Mouse (Mus musculus) neural tube, embryonic 14.5 days (tissue): ENCODE measurements around the gene Ntan1. TPM values are rescaled to one million over a fixed set of nuclear protein-coding genes. Genes with fewer than 3 reads are reported as not detected.
A peak's percentile ranks its signal among the peaks of the same experiment; 100 is the strongest.

Source experiments
- ATAC-seq: fragments of 200-750 bp; cut with Nextera tagmentation; 2 replicates; pipeline ENCODE4 v1.8.0; 2017; ENCODE audit warnings: low read depth, mild to moderate bottlenecking, moderate TSS enrichment, moderate library complexity
- H3K27ac ChIP-seq: fragments of 300-500 bp; sonication (generic); 2 replicates; pipeline ENCODE4 v1.5.1; 2014; ENCODE audit warnings: low read depth, mild to moderate bottlenecking, control low read depth, low read length, moderate library complexity, mixed read lengths
- H3K27me3 ChIP-seq: fragments of 300-500 bp; sonication (generic); 2 replicates; pipeline ENCODE4 v1.6.1; 2014; ENCODE audit warnings: low read length; ENCODE audit not compliant: control insufficient read depth, insufficient read depth
- H3K36me3 ChIP-seq: fragments of 300-500 bp; sonication (generic); 2 replicates; pipeline ENCODE4 v1.6.1; 2014; ENCODE audit warnings: low read length, mixed read lengths; ENCODE audit not compliant: control insufficient read depth, insufficient read depth
- H3K4me1 ChIP-seq: fragments of 300-500 bp; sonication (generic); 2 replicates; pipeline ENCODE4 v1.6.1; 2014; ENCODE audit warnings: low read length; ENCODE audit not compliant: control insufficient read depth, insufficient read depth
- H3K4me2 ChIP-seq: fragments of 300-500 bp; sonication (generic); 2 replicates; pipeline ENCODE4 v1.6.1; 2014; ENCODE audit warnings: mild to moderate bottlenecking, low read depth, low read length, control low read depth
- H3K4me3 ChIP-seq: fragments of 300-500 bp; sonication (generic); 2 replicates; pipeline ENCODE4 v1.5.1; 2014; ENCODE audit warnings: low read depth, low read length, control low read depth, mixed read lengths
- H3K9ac ChIP-seq: fragments of 300-500 bp; sonication (generic); replicated peaks from 2 replicates; pipeline ENCODE4 v1.6.1; 2014; ENCODE audit warnings: low read depth, mild to moderate bottlenecking, control low read depth, low read length, mixed read lengths
- H3K9me3 ChIP-seq: fragments of 300-500 bp; sonication (generic); 2 replicates; pipeline ENCODE4 v1.6.1; 2016; ENCODE audit warnings: low read length; ENCODE audit not compliant: control insufficient read depth
- WGBS: fragments of 180-500 bp; shearing (Covaris S2); extraction: QIAGEN DNeasy Blood & Tissue Kit; methylation state at CpG from one replicate; pipeline ENCODE4 v1.1.7; 2014; 5-methylcytosine and 5-hydroxymethylcytosine counted together
- polyA plus RNA-seq: library from polyadenylated mRNA; unstranded; fragments of >200 nt; fragmentation: Nextera tagmentation; extraction: Ambion mirVana; gene quantifications from 2 replicates; pipeline ENCODE4 v1.2.1, GENCODE M21; 2014

Ntan1 gene
- polyA plus RNA-seq, 1 experiment from 2014 or later = 212 TPM

DNA sequence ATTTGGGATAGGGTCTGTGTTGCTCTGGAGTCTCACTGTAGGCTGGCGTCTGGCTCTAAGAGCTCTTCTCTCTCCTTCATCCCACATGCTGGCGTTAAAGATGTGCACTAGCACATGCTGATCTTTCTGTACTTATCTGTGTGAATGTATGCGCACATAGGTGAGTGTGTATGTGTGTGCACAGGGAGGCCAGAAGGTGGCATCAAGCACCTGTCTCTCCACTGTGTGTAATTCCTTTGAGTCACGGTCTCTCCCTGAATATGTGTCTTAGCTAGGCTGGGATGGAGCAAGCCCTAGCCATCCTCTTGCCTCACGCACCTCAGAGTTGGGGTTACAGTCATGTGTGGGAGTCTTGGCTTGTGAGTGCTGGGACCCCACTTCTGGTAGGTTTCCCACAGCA is 2.1 kb downstream of the Ntan1 start:
- Histone ChIP-seq H3K4me3 (0 out of 2 replicates have a peak overlapping the region, but pooled peaks have one; percentile 84), H3K4me1 (peaks cover 11% of the 10 kb centered on the region), H3K4me2 (no peak overlapping the region), H3K9me3 (no peaks in the 10 kb centered on the region), H3K27me3 (no peaks in the 10 kb centered on the region), H3K36me3 (no peaks in the 10 kb centered on the region), H3K27ac (no peak overlapping the region), H3K9ac (no peak overlapping the region)
- 98% methylated on average over 5 of the region's 5 CpGs for WGBS
- no peak for ATAC-seq

- no peak for ATAC-seq
- H3K4me2 ChIP-seq = no peak overlapping the region
- no peak overlapping the region for H3K27ac ChIP-seq
- H3K27me3 ChIP-seq = no peaks in the 10 kb centered on the region
- H3K9me3 ChIP-seq = no peaks in the 10 kb centered on the region
- H3K9ac ChIP-seq = no peak overlapping the region
- no peak overlapping the region for H3K4me3 ChIP-seq
- peaks cover 30% of the 10 kb centered on the region for H3K36me3 ChIP-seq
- WGBS = 85% methylated on average over 7 of the region's 7 CpGs
- peaks cover 5% of the 10 kb centered on the region; the same call in 1 of the 2 replicates for H3K4me1 ChIP-seq
These were observed 7.3 kb downstream of the Ntan1 start for GRCm38 (mm10) chr16:13825781-13826490.

GRCm38 (mm10) chr16:13826511-13826910 is 7.9 kb downstream of the Ntan1 start:
- H3K4me2 ChIP-seq = no peak overlapping the region
- H3K4me1 ChIP-seq = peaks cover 5% of the 10 kb centered on the region; the same call in 1 of the 2 replicates
- no peak overlapping the region for H3K4me3 ChIP-seq
- no peak overlapping the region for H3K27ac ChIP-seq
- peaks cover 35% of the 10 kb centered on the region for H3K36me3 ChIP-seq
- no peak overlapping the region for H3K9ac ChIP-seq
- H3K27me3 ChIP-seq = no peaks in the 10 kb centered on the region
- WGBS = 91% methylated on average over 4 of the region's 4 CpGs
- ATAC-seq = no peak
- H3K9me3 ChIP-seq = no peaks in the 10 kb centered on the region

- H3K4me2 ChIP-seq = no peak overlapping the region
- WGBS = 91% methylated on average over 10 of the region's 10 CpGs
- no peak overlapping the region for H3K27ac ChIP-seq
- no peak for ATAC-seq
- H3K36me3 ChIP-seq = peaks cover 65% of the 10 kb centered on the region
- H3K4me3 ChIP-seq = no peak overlapping the region
- no peaks in the 10 kb centered on the region for H3K27me3 ChIP-seq
- no peak overlapping the region for H3K9ac ChIP-seq
- no peaks in the 10 kb centered on the region for H3K4me1 ChIP-seq
- H3K9me3 ChIP-seq = no peaks in the 10 kb centered on the region
These were observed 11.8 kb downstream of the Ntan1 start for GRCm38 (mm10) chr16:13830444-13830843.

DNA sequence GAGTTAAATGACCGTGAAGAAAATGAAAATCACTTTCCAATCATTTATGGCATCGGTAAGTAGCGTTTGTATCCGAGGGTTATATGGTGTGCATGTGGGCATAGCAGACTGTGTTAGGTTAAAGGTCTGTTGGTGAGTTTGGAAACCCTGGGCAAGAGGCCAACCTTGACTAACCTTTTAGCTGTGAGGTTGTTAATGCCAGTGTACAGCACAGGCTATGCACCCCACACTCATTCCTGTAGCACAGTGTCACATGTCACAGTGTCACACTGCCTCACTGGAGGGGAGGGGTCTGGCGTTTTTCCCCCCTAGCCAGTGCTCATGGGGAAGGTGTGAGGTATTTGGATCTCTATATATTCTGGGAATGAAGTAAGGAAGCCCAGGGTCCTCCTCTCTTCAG is 13.0 kb downstream of the Ntan1 start:
- Histone ChIP-seq H3K27me3 (no peaks in the 10 kb centered on the region), H3K36me3 (peaks cover 75% of the 10 kb centered on the region), H3K9ac (no peak overlapping the region), H3K4me2 (no peak overlapping the region), H3K9me3 (no peaks in the 10 kb centered on the region), H3K4me1 (no peaks in the 10 kb centered on the region), H3K4me3 (no peak overlapping the region), H3K27ac (no peak overlapping the region)
- ATAC-seq = 0 out of 2 replicates have a peak, but pooled peaks have one; percentile 32
- 85% methylated on average over 5 of the region's 5 CpGs for WGBS

DNA sequence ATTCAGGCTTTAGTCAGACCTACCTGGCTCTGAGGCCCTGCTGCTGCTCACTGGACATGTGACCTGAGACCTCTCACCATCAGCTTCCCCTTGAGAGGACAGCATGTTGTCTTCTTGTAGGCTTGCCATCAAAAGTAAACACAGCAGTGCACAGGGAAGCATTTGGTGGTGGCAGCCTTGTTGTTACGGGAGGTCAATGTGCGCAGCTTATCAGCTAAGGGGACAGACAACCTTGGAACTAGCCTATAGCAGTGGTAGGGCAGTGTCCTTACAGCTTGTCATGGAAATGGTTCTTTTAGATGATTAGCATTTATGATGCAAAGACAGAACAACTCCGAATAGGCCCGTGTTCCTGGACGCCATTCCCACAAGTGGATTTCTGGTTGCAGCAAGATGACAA is 15.7 kb downstream of the Ntan1 start:
- WGBS = 95% methylated on average over 5 of the region's 5 CpGs
- Histone ChIP-seq H3K27me3 (no peaks in the 10 kb centered on the region), H3K27ac (no peak overlapping the region)

DNA sequence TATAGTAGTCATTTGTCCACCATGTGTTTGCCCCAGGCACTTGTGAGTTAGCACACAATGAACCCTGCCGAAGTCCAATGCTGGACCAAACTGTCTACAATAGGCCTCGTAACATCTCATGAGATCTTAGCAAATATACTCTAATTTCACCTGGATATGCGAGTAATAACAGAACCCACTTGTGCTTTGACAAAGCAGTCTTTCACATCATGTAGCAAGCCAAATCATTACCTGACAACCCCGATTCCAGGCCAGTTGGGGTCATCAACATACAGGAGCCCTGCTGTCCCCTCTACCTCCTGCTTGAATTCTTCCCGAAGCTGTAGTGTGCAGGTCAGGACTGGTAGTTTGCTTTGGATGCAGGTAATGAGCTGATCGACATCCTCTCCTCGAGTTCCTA is 21.4 kb downstream of the Ntan1 start:
- Histone ChIP-seq H3K27ac (no peak overlapping the region), H3K4me2 (no peak overlapping the region), H3K4me3 (no peak overlapping the region), H3K36me3 (peaks cover 52% of the 10 kb centered on the region), H3K4me1 (no peaks in the 10 kb centered on the region), H3K27me3 (no peaks in the 10 kb centered on the region), H3K9me3 (no peaks in the 10 kb centered on the region), H3K9ac (no peak overlapping the region)
- whole genome bisulfite sequencing = 93% methylated on average over 7 of the region's 7 CpGs
- no peak for ATAC-seq

More for the DNA sequence above, 15.7 kb downstream of the Ntan1 start:
- no peaks in the 10 kb centered on the region for H3K4me1 ChIP-seq
- no peaks in the 10 kb centered on the region for H3K9me3 ChIP-seq
- no peak for ATAC-seq
- H3K4me3 ChIP-seq = no peak overlapping the region
- no peak overlapping the region for H3K4me2 ChIP-seq
- no peak overlapping the region for H3K9ac ChIP-seq
- H3K36me3 ChIP-seq = peaks cover 86% of the 10 kb centered on the region

DNA sequence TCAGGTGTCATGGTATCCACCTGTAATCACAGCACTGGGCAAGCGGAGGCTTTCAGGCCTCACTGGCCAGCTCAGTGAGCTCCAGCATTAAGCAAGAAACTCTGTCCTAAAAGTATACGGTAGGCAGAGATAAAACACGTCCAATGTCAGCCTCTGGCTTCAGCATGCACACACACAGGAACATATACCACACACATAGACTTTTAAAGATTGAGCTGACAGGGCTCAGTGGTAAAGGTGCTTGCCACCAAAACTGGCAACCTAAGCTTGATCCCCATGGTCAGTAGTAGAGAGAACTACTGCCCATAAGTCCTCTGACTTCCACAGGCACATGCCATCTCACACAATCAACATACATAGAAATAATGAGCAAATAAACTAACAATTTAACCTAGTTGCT is 22.3 kb downstream of the Ntan1 start:
- H3K27me3 ChIP-seq = no peaks in the 10 kb centered on the region
- no peaks in the 10 kb centered on the region for H3K9me3 ChIP-seq
- WGBS = 95% methylated on average over 3 of the region's 3 CpGs
- no peak overlapping the region for H3K9ac ChIP-seq
- no peak for ATAC-seq
- H3K36me3 ChIP-seq = peaks cover 48% of the 10 kb centered on the region
- no peak overlapping the region for H3K4me2 ChIP-seq
- H3K4me3 ChIP-seq = no peak overlapping the region
- H3K27ac ChIP-seq = no peak overlapping the region
- H3K4me1 ChIP-seq = no peaks in the 10 kb centered on the region

GRCm38 (mm10) chr16:13845031-13845430 is 26.4 kb downstream of the Ntan1 start:
- Histone ChIP-seq H3K27ac (no peak overlapping the region), H3K9me3 (no peaks in the 10 kb centered on the region), H3K27me3 (no peaks in the 10 kb centered on the region), H3K4me2 (no peak overlapping the region), H3K9ac (no peak overlapping the region), H3K4me3 (no peak overlapping the region), H3K4me1 (no peaks in the 10 kb centered on the region), H3K36me3 (peaks cover 17% of the 10 kb centered on the region)
- 93% methylated on average over 5 of the region's 5 CpGs for WGBS
- no peak for ATAC-seq
